Mouse (Mus musculus) layer of hippocampus, adult 18-20 months (tissue): ENCODE results near the gene Cox17. TPM values are rescaled to one million over a fixed set of nuclear protein-coding genes. Genes with fewer than 3 reads are reported as not detected.

Experiments
- DNase-seq, 2 experiments: peaks; one replicate each; pipeline ENCODE4 v3.0.0; 2022; ENCODE audit warnings: low spot score in 2 of 2
- total RNA-seq, 2 experiments: library from RNA; stranded (reverse); gene quantifications; 2 replicates each; pipeline ENCODE4 v1.2.3; 2021

Gene Cox17
- total RNA-seq, 2 experiments from 2014 or later: 136 to 147 TPM

- no peak for DNase-seq
Observed at GRCm38 (mm10) chr16:38370633-38371374, 24.0 kb downstream of the Cox17 start.

- no peak for DNase-seq
Observed at GRCm38 (mm10) chr16:38371705-38372296, 25.0 kb downstream of the Cox17 start.

- no peak for DNase-seq
Observed at GRCm38 (mm10) chr16:38372876-38373275, 26.1 kb downstream of the Cox17 start.

- no peak for DNase-seq
Observed at GRCm38 (mm10) chr16:38373439-38373838, 26.6 kb downstream of the Cox17 start.

GRCm38 (mm10) chr16:38373941-38374340, 27.1 kb downstream of the Cox17 start:
- DNase-seq: no peak

- DNase-seq: peak in 1 of 2 experiments; percentile 16
Observed at GRCm38 (mm10) chr16:38374379-38375140, 27.8 kb downstream of the Cox17 start.

GRCm38 (mm10) chr16:38375182-38375581, 28.4 kb downstream of the Cox17 start:
- no peak for DNase-seq

- DNase-seq: peak; percentile 47 to 70
Observed at GRCm38 (mm10) chr16:38376163-38376840, 29.5 kb downstream of the Cox17 start.

- DNase-seq: no peak
Observed at GRCm38 (mm10) chr16:38376841-38377249, 30.1 kb downstream of the Cox17 start.

GRCm38 (mm10) chr16:38377546-38377945, 30.8 kb downstream of the Cox17 start:
- no peak for DNase-seq

- no peak for DNase-seq
Observed at GRCm38 (mm10) chr16:38378591-38378990, 31.8 kb downstream of the Cox17 start.

- DNase-seq: no peak
Observed at GRCm38 (mm10) chr16:38379088-38379487, 32.3 kb downstream of the Cox17 start.

- DNase-seq: no peak
Observed at GRCm38 (mm10) chr16:38379493-38379892, 32.7 kb downstream of the Cox17 start.

GRCm38 (mm10) chr16:38379926-38380325, 33.1 kb downstream of the Cox17 start:
- DNase-seq: no peak

GRCm38 (mm10) chr16:38383683-38384082, 36.9 kb downstream of the Cox17 start:
- no peak for DNase-seq

GRCm38 (mm10) chr16:38385184-38385634, 38.4 kb downstream of the Cox17 start:
- DNase-seq: no peak

GRCm38 (mm10) chr16:38385700-38386099, 38.9 kb downstream of the Cox17 start:
- DNase-seq: no peak

GRCm38 (mm10) chr16:38387389-38387788, 40.6 kb downstream of the Cox17 start:
- DNase-seq: no peak

GRCm38 (mm10) chr16:38388757-38389156, 42.0 kb downstream of the Cox17 start:
- no peak for DNase-seq

- DNase-seq: no peak
Observed at GRCm38 (mm10) chr16:38389284-38389893, 42.6 kb downstream of the Cox17 start.

- DNase-seq: no peak
Observed at GRCm38 (mm10) chr16:38390322-38390721, 43.5 kb downstream of the Cox17 start.
